Mouse (Mus musculus) lung, embryonic 16.5 days (tissue): ENCODE data around the gene Acot11. TPM values are rescaled to one million over a fixed set of nuclear protein-coding genes. Genes with fewer than 3 reads are reported as not detected.

Experiments
- ATAC-seq: fragments of 200-750 bp; cut with Nextera tagmentation; 2 replicates; pipeline ENCODE4 v1.8.0; 2017; ENCODE audit warnings: low read depth, mild to moderate bottlenecking, moderate library complexity
- H3K27ac ChIP-seq: fragments of 300-500 bp; sonication (generic); 2 replicates; pipeline ENCODE4 v1.5.1; 2014; ENCODE audit warnings: mild to moderate bottlenecking, control low read depth, low read length
- H3K27me3 ChIP-seq: fragments of 300-500 bp; sonication (generic); 2 replicates; pipeline ENCODE4 v1.6.1; 2014; ENCODE audit warnings: low read depth, low read length, mixed read lengths; ENCODE audit not compliant: control insufficient read depth, insufficient read depth
- H3K36me3 ChIP-seq: fragments of 300-500 bp; sonication (generic); 2 replicates; pipeline ENCODE4 v1.6.1; 2014; ENCODE audit warnings: low read length; ENCODE audit not compliant: control insufficient read depth, insufficient read depth
- H3K4me1 ChIP-seq: fragments of 300-500 bp; sonication (generic); replicated peaks from 2 replicates; pipeline ENCODE4 v1.6.1; 2014; ENCODE audit warnings: low read length, mixed read lengths; ENCODE audit not compliant: control insufficient read depth, insufficient read depth
- H3K4me2 ChIP-seq: fragments of 300-500 bp; sonication (generic); 2 replicates; pipeline ENCODE4 v1.6.1; 2014; ENCODE audit warnings: low read depth, low read length, control low read depth
- H3K4me3 ChIP-seq: fragments of 300-500 bp; sonication (generic); 2 replicates; pipeline ENCODE4 v1.5.1; 2014; ENCODE audit warnings: mild to moderate bottlenecking, low read length, control low read depth
- H3K9ac ChIP-seq: fragments of 300-500 bp; sonication (generic); 2 replicates; pipeline ENCODE4 v1.6.1; 2014; ENCODE audit warnings: low read length, control low read depth
- H3K9me3 ChIP-seq: fragments of 300-500 bp; sonication (generic); 2 replicates; pipeline ENCODE4 v1.6.1; 2016; ENCODE audit warnings: low read length; ENCODE audit not compliant: control insufficient read depth
- WGBS: fragments of 180-500 bp; shearing (Covaris S2); extraction: QIAGEN DNeasy Blood & Tissue Kit; methylation state at CpG from one replicate; pipeline ENCODE4 v1.1.7; 2014; 5-methylcytosine and 5-hydroxymethylcytosine counted together
- polyA plus RNA-seq: library from polyadenylated mRNA; unstranded; fragments of >200 nt; fragmentation: Nextera tagmentation; extraction: Ambion mirVana; gene quantifications from 2 replicates; pipeline ENCODE4 v1.2.1, GENCODE M21; 2015

Gene Acot11
- polyA plus RNA-seq, 1 experiment from 2014 or later: 2.1 TPM

GRCm38 (mm10) chr4:106720631-106721030 lies 84.2 kb downstream of the Acot11 start:
- no peak overlapping the region for H3K9ac ChIP-seq
- no peak overlapping the region for H3K4me3 ChIP-seq
- no peaks in the 10 kb centered on the region for H3K9me3 ChIP-seq
- no peaks in the 10 kb centered on the region for H3K36me3 ChIP-seq
- H3K27ac ChIP-seq: no peak overlapping the region
- no peak for ATAC-seq
- no peaks in the 10 kb centered on the region for H3K4me1 ChIP-seq
- no peak overlapping the region for H3K4me2 ChIP-seq
- H3K27me3 ChIP-seq: no peaks in the 10 kb centered on the region
- 75% methylated on average over 4 of the region's 4 CpGs for WGBS

GRCm38 (mm10) chr4:106713622-106714021 lies 91.2 kb downstream of the Acot11 start:
- 79% methylated on average over 6 of the region's 6 CpGs for WGBS
- ATAC-seq: no peak
- no peaks in the 10 kb centered on the region for H3K27me3 ChIP-seq

GRCm38 (mm10) chr4:106708408-106708807 lies 96.4 kb downstream of the Acot11 start:
- Histone ChIP-seq H3K4me1 (no peaks in the 10 kb centered on the region; the same call in 1 of the 2 replicates), H3K9ac (0 out of 2 replicates have a peak overlapping the region, but pooled peaks have one; percentile 21), H3K27me3 (no peaks in the 10 kb centered on the region), H3K4me2 (peak overlapping the region; percentile 42), H3K36me3 (no peaks in the 10 kb centered on the region), H3K27ac (no peak overlapping the region), H3K9me3 (no peaks in the 10 kb centered on the region), H3K4me3 (no peak overlapping the region)
- 6% methylated on average over 8 of the region's 8 CpGs for WGBS
- peak; percentile 47 for ATAC-seq

More at GRCm38 (mm10) chr4:106713622-106714021, 91.2 kb downstream of the Acot11 start:
- no peak overlapping the region for H3K9ac ChIP-seq
- no peak overlapping the region for H3K4me3 ChIP-seq
- no peak overlapping the region for H3K27ac ChIP-seq
- no peak overlapping the region for H3K4me2 ChIP-seq
- H3K9me3 ChIP-seq: no peaks in the 10 kb centered on the region
- H3K4me1 ChIP-seq: no peaks in the 10 kb centered on the region
- no peaks in the 10 kb centered on the region for H3K36me3 ChIP-seq

GRCm38 (mm10) chr4:106707957-106708356 lies 96.8 kb downstream of the Acot11 start:
- no peaks in the 10 kb centered on the region; the same call in 1 of the 2 replicates for H3K4me1 ChIP-seq
- no peaks in the 10 kb centered on the region for H3K27me3 ChIP-seq
- H3K4me2 ChIP-seq: peak overlapping the region; percentile 42
- WGBS: 26% methylated on average over 5 of the region's 5 CpGs
- no peak overlapping the region for H3K27ac ChIP-seq
- ATAC-seq: peak; percentile 29; the same call in 1 of the 2 replicates
- H3K9ac ChIP-seq: 0 out of 2 replicates have a peak overlapping the region, but pooled peaks have one; percentile 21
- no peaks in the 10 kb centered on the region for H3K9me3 ChIP-seq
- no peak overlapping the region for H3K4me3 ChIP-seq
- H3K36me3 ChIP-seq: no peaks in the 10 kb centered on the region

- Histone ChIP-seq H3K4me3 (no peak overlapping the region), H3K9me3 (no peaks in the 10 kb centered on the region), H3K4me2 (no peak overlapping the region), H3K27me3 (no peaks in the 10 kb centered on the region), H3K36me3 (no peaks in the 10 kb centered on the region), H3K27ac (no peak overlapping the region), H3K4me1 (no peaks in the 10 kb centered on the region; the same call in 1 of the 2 replicates), H3K9ac (0 out of 2 replicates have a peak overlapping the region, but pooled peaks have one; percentile 16)
- WGBS: 27% methylated on average over 8 of the region's 8 CpGs
- ATAC-seq: no peak
Observed at GRCm38 (mm10) chr4:106705096-106705665, 99.6 kb downstream of the Acot11 start.

- no peaks in the 10 kb centered on the region for H3K27me3 ChIP-seq
Observed at GRCm38 (mm10) chr4:106704416-106704815, 100.4 kb downstream of the Acot11 start.

GRCm38 (mm10) chr4:106703956-106704355 lies 100.8 kb downstream of the Acot11 start:
- ATAC-seq: no peak
- 68% methylated on average over 10 of the region's 10 CpGs for WGBS
- H3K36me3 ChIP-seq: no peaks in the 10 kb centered on the region

More at GRCm38 (mm10) chr4:106704416-106704815, 100.4 kb downstream of the Acot11 start:
- 66% methylated on average over 11 of the region's 11 CpGs for WGBS
- no peak for ATAC-seq
- no peaks in the 10 kb centered on the region for H3K36me3 ChIP-seq
- H3K4me1 ChIP-seq: no peaks in the 10 kb centered on the region; the same call in 1 of the 2 replicates
- H3K9me3 ChIP-seq: no peaks in the 10 kb centered on the region
- H3K9ac ChIP-seq: no peak overlapping the region
- no peak overlapping the region for H3K27ac ChIP-seq
- H3K4me3 ChIP-seq: no peak overlapping the region
- no peak overlapping the region for H3K4me2 ChIP-seq

GRCm38 (mm10) chr4:106700798-106701197 lies 104.0 kb downstream of the Acot11 start:
- no peak overlapping the region for H3K9ac ChIP-seq
- ATAC-seq: no peak
- no peaks in the 10 kb centered on the region for H3K9me3 ChIP-seq
- no peaks in the 10 kb centered on the region for H3K27me3 ChIP-seq
- no peaks in the 10 kb centered on the region for H3K36me3 ChIP-seq
- H3K27ac ChIP-seq: no peak overlapping the region
- WGBS: 26% methylated on average over 4 of the region's 4 CpGs
- no peaks in the 10 kb centered on the region for H3K4me1 ChIP-seq
- no peak overlapping the region for H3K4me3 ChIP-seq
- H3K4me2 ChIP-seq: no peak overlapping the region

More at GRCm38 (mm10) chr4:106703956-106704355, 100.8 kb downstream of the Acot11 start:
- Histone ChIP-seq H3K4me1 (no peaks in the 10 kb centered on the region; the same call in 1 of the 2 replicates), H3K27me3 (no peaks in the 10 kb centered on the region), H3K4me3 (no peak overlapping the region), H3K9ac (no peak overlapping the region), H3K4me2 (no peak overlapping the region), H3K9me3 (no peaks in the 10 kb centered on the region), H3K27ac (no peak overlapping the region)

- Histone ChIP-seq H3K36me3 (no peaks in the 10 kb centered on the region), H3K4me3 (no peak overlapping the region), H3K9me3 (no peaks in the 10 kb centered on the region), H3K4me2 (no peak overlapping the region), H3K4me1 (no peaks in the 10 kb centered on the region), H3K9ac (no peak overlapping the region), H3K27ac (no peak overlapping the region), H3K27me3 (no peaks in the 10 kb centered on the region)
- ATAC-seq: no peak
- 12% methylated on average over 9 of the region's 9 CpGs for WGBS
Observed at GRCm38 (mm10) chr4:106699989-106700388, 104.8 kb downstream of the Acot11 start.
